Mouse (Mus musculus) thymus, postnatal 0 days (tissue): ENCODE data around the gene Osbpl11. TPM values are rescaled to one million over a fixed set of nuclear protein-coding genes. Genes with fewer than 3 reads are reported as not detected.

ENCODE experiments used
- polyA plus RNA-seq: library from polyadenylated mRNA; unstranded; fragments of >200 nt; fragmentation: Nextera tagmentation; extraction: Ambion mirVana; gene quantifications from 2 replicates; pipeline ENCODE4 v1.2.1, GENCODE M21; 2015

Gene Osbpl11
- polyA plus RNA-seq, 1 experiment from 2014 or later: 26.3 TPM

Other genes with a start within 250 kb of the Osbpl11 start
- 1.4 and 1.6 TPM in 2 replicates for gene Iqcg, start 128.9 kb upstream of the Osbpl11 start, polyA plus RNA-seq
- 1,296 and 1,346 TPM in 2 replicates for gene Rpl35a, start 128.6 kb upstream of the Osbpl11 start, polyA plus RNA-seq
- 0.76 and 0.88 TPM in 2 replicates for gene Lmln, start 122.5 kb upstream of the Osbpl11 start, polyA plus RNA-seq
- 75.7 and 75.9 TPM in 2 replicates for gene Snx4, start 66.4 kb downstream of the Osbpl11 start, polyA plus RNA-seq
- 55.0 and 59.5 TPM in 2 replicates for gene Zfp148, start 195.8 kb downstream of the Osbpl11 start, polyA plus RNA-seq